Mouse (Mus musculus): ENCODE measurements around the gene Fam122c. TPM values are rescaled to one million over a fixed set of nuclear protein-coding genes. Genes with fewer than 3 reads are reported as not detected.

Gene Fam122c
- polyA plus RNA-seq, 1 experiment: not detected

DNA sequence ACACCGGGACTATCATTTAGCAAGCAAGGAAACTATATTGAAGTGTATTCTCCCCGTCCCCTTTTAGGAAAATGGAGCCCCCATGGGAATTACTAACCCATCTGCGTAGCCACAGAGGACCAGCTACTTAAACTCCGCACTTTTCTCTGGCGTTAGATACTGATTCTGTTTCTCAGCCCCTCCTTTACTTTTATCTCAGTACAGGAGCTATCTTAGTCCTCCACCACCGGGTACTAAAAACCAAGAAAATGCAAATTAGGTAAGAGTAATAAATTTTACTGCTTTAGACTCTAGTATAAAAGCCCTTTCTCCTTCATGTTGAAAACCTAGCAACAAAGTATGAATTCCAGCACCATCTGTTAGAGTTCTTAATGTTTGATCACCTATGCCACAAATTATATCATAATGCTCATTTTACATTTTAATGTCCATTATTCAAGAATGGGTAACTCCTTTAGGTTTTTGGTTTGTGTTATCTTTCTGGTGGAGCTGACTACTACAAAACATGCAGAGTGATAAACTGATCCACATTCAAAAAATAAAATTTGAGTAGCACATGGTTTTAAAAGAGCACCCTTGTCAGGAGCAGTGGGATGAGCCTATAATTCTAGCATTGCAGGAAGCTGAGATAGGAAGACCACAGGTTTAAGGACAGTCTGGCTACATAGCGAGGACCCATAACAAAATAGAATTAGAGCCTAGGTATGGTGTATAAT, 91.6 kb downstream of the Fam122c start:
- Histone ChIP-seq H3K4me3 (replicated peaks; ENCODE audit: extremely low read depth, low read depth, low read length) (no peak overlapping the region), H3K4me1 (ENCODE audit: control insufficient read depth, insufficient read depth, low read length) (no peaks in the 10 kb centered on the region; the same call in none of the 2 replicates)
- 81% methylated on average over 7 of the region's 7 CpGs for WGBS
- TF ChIP-seq CTCF (IDR thresholded peaks at IDR 0.05; ENCODE audit: insufficient read depth, low read length) (no peak), POLR2A (IDR thresholded peaks at IDR 0.05; ENCODE audit: borderline replicate concordance, extremely low read depth, low read depth, low read length) (no peak)
- no peak for DNase-seq

DNA sequence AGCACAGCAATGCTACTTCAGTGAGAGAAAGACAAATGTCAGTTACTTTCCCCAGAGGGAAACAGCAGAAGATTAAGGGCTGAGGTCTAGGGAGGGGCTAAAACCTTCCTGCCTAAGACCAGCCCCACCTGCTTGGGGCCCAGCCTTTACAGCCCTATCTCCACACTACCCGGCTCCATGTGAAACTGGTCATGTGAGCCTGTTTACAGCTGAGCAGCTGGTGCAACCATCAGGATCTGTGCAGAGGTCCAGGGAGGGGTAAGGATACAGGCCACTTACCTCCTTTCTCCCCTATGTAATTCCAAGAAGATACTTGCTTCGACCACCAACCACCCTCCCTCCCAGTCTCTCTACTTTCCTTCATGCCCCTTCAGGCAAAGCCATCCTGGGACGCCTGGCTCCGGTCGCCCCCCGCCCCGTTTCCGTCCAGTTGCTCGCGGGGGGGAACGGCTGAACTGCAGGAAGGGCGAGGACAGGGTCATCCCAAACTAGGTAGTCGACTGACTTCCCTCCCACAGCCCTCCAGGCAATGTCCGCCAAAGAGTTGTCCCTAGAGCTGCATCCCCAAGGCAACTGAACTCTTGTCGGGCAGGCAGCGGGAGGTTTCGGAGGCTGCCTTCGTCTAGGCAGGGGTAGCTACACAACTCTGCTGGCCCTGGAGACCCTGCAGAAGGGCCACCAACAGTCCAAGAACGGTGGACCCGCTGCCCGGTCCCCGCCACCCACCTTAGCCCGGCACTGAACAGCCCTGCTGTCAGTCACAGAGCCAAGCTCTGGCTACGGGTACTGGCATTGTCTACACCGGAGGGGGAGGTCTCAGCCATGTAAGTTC, 96.5 kb downstream of the Fam122c start:
- DNase-seq: peak; percentile 15
- Histone ChIP-seq H3K4me3 (replicated peaks; ENCODE audit: extremely low read depth, low read depth, low read length) (peak overlapping the region; percentile 95), H3K4me1 (ENCODE audit: control insufficient read depth, insufficient read depth, low read length) (no peaks in the 10 kb centered on the region; the same call in 1 of the 2 replicates)
- WGBS: 27% methylated on average over 25 of the region's 25 CpGs
- no peak for TF ChIP-seq CTCF (IDR thresholded peaks at IDR 0.05; ENCODE audit: insufficient read depth, low read length)
- TF ChIP-seq POLR2A (IDR thresholded peaks at IDR 0.05; ENCODE audit: borderline replicate concordance, extremely low read depth, low read depth, low read length): no peak

DNA sequence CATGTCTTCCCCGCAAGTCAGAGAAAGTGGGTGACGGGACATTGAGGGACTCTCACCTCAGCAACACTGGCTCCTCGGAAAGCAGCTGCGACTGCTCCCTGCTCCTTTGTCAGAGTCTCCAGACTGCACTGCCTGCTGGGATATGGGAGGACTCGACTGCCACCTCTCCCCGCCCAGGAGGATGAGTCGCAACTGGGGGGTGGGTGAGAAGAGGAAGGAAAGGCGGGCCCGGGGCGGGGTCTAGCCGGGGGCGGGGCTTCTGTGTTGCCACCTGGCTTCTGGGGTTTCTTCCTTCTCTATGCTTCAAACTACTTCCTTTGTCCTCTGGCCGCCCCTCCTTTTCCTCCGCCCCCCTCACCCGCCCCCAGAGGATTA, 97.1 kb downstream of the Fam122c start, which contains the start of gene Mospd1:
Mospd1 (minus strand) TSS at position 137 of the 375 bp plus-strand sequence.
- DNase-seq: peak; percentile 81
- 24% methylated on average over 15 of the region's 15 CpGs for WGBS
- Histone ChIP-seq H3K4me1 (ENCODE audit: control insufficient read depth, insufficient read depth, low read length) (no peaks in the 10 kb centered on the region; the same call in 1 of the 2 replicates), H3K4me3 (replicated peaks; ENCODE audit: extremely low read depth, low read depth, low read length) (peak within 1 kb of the TSS; percentile 95)
- TF ChIP-seq CTCF (IDR thresholded peaks at IDR 0.05; ENCODE audit: insufficient read depth, low read length): no peak
- TF ChIP-seq POLR2A (IDR thresholded peaks at IDR 0.05; ENCODE audit: borderline replicate concordance, extremely low read depth, low read depth, low read length): peak; percentile 95; the same call in 1 of the 2 replicates

Other genes with a start within 250 kb of the Fam122c start
- gene Plac1, start 33.3 kb upstream of the Fam122c start, polyA plus RNA-seq (2012; rRNA removed): not detected in 2 replicates
- 1.9 and 2.6 TPM in 2 replicates for gene Fam122b, start 3.6 kb upstream of the Fam122c start, polyA plus RNA-seq (2012; rRNA removed)
- gene Mospd1, start 97.1 kb downstream of the Fam122c start, polyA plus RNA-seq (2012; rRNA removed): 1.6 and 3.4 TPM in 2 replicates
- not detected in 2 replicates for gene Etd, start 161.5 kb downstream of the Fam122c start, polyA plus RNA-seq (2012; rRNA removed)